Mouse (Mus musculus) NIH3T3 (cell line): ENCODE results near the gene Nt5c.
A peak's percentile ranks its signal among the peaks of the same experiment; 100 is the strongest.
"Not testable (repeated sequence)": the region's sequence is repeated elsewhere in the genome, so short reads cannot be mapped to it uniquely, and the experiment has no call there.

Experiments used
- DNase-seq: peaks from one replicate; pipeline ENCODE4 v3.0.0-alpha.2; 2012; ENCODE audit warnings: low read depth

The Nt5c gene

GRCm38 (mm10) chr11:115491356-115492083 is at the start of gene Nt5c:
TSS of gene Nt5c (minus strand) at chr11:115491862.
- DNase-seq = peak; percentile 87

DNA sequence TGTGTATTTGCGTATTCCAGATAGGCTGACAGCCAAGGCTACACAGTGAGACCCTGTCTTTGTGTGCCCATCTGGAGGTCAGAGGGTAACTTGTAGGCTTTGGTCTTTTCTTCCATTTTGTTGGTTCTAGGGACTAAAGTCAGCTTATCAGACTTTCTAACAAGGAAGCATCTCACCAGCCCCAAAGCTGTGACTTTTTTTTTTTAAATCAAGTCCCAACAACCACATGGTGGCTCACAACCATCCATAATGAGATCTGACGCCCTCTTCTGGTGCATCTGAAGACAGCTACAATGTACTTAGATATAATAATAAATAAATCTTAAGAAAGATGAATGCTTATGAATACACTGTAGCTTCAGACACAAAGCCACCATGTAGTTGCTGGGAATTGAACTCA is 46.4 kb upstream of the Nt5c start:
- no peak for DNase-seq

- DNase-seq = peak; percentile 57
Measured at GRCm38 (mm10) chr11:115536856-115537568, 45.4 kb upstream of the Nt5c start.

DNA sequence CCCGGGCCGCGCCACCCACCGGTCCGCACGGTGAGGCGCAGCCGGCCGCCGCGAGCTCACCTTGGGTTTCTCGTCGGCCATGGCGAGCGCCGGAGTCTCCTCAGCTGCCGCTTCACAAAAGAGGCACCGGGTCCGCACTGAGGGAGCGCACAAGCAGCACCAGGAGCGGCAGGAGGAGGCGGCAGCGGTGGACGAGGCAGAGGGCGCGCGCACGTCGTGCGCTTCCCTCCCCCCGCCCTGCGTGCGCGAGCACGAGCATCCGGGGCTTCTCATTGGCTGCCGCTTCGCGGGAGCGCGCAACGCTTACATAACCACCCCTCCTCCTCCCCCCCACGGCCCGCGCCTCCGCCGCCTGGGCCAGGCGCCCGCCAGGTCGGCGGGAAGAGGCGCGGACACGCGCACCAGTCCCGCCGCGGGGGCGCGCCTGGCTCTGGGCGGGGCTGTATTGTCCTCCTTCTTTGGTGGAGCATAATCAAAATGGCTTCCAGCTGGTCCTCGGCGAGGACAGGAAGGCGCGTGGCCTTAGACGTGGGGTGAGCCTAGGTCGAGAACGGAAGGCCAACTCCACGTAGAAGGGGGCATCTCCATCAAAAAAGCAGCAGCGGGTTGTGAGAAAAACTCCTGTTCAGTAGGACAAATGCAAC is 44.5 kb upstream of the Nt5c start, which contains the start of gene Sumo2:
Gene Sumo2 (minus strand): TSS at position 239 of the 644 bp plus-strand sequence.
- DNase-seq = peak; percentile 99

- DNase-seq = peak; percentile 82
Measured at GRCm38 (mm10) chr11:115535401-115536037, 43.9 kb upstream of the Nt5c start.

DNA sequence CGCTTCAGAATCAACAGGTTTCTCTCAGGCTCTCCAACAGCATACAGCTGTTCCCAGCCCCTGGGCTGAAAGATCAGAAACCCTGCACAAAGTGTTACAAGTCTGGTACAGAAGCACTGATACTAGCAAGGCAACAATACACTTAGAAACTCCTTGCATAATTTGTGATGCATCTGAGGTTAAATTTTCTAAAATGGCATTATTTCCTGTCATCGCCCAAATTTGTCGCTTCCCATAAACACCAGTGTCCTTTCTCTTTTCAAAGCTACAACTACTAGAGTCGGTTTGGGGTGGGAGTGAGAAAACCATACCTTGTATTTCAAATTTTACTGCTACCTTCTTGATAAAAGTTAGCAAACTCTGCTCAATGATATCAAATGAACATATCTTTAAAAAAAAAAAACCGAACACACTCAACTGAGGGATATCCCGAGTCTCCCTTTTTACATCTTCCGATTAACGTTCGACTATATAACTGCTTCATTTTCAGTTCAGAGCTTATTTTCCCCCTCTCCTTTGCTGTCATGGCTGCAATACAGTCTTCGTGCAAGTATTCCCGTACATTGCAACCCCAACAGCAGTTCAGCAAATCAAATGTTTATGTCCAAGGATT is 43.2 kb upstream of the Nt5c start:
- peak; percentile 45 for DNase-seq

- DNase-seq = not testable (repeated sequence)
Measured at GRCm38 (mm10) chr11:115526446-115526845, 34.8 kb upstream of the Nt5c start.

DNA sequence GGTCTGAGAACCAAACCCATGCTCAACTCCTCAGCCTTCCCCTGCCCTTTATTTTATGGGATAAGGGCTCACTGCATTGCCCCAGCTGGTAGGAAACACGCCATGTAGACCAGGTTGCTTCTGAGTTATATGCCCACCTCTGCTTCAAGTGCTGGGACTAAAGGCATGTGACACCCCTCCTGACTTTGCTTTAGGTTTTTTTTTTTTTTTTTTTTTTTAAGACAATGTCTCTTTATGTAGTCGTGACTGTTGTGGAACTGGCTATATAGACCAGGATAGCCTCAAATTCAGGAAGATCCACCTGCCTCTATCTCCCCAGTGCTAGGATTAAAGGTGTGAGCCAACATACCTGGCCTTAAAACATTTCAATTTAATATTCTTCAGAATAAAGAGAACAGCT is 31.0 kb upstream of the Nt5c start:
- no peak for DNase-seq

DNA sequence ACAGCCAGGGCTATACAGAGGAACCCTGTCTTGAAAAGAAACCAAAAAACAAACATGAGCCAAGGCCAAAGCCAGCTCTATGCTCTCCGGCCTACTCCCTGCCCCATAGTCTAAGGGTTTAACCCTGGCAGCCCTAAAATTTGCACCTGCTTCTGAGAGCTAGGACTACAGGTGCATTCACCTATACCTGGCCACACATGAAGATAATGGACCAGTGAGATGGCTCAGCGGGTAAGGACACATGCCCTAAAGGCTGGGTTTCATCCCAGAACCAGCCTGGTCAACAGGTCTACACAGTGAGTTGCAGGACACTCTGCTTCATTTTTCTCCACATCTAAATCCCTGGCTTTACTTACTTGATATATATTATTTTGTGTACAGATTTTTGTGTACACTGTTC is 30.6 kb upstream of the Nt5c start:
- no peak for DNase-seq

DNA sequence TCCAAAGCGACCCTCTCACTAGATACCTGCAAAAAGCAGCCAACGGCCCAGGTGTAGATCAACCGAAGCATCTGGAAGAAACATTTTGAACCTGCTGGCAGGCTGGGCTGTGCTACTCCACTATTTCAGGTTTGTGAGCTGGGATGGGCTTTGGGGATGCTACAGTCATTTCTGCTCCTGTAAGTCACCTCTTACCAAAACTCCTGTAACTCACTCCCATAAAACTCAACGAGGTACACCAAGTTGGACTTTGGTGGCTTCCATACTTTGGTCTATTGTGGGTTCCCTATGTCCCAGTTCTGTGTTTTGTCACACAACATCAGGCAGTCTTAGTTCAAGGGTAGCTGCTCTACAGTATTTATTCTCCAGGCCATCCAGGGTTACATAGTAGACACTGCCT is 29.4 kb upstream of the Nt5c start:
- DNase-seq = no peak

- DNase-seq = no peak
Measured at GRCm38 (mm10) chr11:115520218-115520617, 28.6 kb upstream of the Nt5c start.

DNA sequence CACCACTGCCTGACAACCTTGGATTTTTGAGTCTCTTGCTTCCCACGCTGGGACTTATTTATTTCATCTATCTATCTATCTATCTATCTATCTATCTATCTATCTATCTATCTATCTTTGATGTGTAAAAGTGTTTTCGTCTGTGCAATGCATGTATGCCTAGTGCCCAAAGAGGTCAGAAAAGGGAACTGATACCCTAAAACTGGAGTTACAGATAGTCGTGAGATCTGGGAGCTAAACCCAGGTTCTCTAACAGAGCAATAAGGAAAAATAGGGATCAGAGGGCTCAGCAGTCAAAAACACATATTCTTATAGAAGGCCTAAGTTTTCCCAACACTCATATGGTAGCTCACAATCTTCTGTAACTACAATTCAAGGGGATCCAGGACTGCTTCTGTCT is 27.9 kb upstream of the Nt5c start:
- no peak for DNase-seq

- DNase-seq = no peak
Measured at GRCm38 (mm10) chr11:115518693-115519092, 27.0 kb upstream of the Nt5c start.

DNA sequence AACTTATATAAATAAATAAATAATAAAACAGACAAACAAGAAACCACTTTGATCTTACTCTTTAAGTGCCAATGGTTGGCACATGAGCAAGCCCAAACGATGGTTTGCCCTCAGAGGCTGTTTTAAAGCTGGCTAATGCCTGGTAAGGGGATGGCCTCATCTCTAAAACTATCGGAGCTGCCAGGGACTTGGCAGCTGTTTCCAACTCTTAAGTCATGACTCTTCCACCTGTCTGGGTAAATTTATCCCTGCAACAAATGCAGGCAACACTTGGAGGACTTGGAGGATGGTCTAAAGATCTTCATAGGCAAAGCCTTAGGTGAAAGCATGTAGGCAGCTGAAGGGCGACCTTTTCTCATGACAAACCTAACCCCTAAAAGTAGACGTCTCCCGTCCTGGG is 25.3 kb upstream of the Nt5c start:
- no peak for DNase-seq

DNA sequence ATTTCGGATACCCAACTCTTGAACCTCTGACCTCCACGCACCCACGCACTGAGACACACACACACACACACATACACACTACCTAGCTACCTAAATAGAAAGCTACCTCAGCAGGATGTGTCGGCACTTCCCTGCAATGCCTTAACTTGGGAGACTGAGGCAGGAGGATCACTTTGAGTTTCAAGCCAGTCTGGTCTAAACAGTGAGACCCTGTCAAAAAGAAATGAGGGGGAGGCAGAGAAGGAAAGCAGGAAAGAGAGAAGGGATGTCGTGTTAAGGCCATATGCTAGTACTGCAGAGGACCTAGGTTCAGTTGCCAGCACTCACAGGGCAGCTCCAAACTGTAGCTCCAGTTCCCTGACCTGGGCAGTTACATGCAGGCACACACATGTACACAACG is 23.4 kb upstream of the Nt5c start:
- DNase-seq = no peak

DNA sequence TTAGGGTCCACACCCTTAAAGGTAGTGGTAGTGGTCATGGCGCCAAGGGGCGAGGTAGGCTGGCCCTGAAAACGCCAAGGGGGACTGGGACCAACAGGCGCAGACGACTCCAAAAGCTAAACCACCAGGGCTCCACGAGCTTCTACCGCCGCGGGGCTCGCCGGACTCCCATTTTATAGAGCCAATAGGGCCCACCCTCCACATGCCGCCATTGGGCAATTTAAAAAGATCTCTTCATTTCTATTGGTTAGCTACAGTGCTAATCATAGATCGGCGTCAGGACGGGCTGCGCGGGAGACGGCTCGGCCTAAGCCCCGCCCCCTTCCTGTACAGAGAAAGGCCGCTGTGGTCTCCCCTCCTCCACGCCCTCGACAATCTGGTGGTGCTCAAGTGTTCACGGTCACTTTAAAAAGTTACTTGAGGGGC is 22.6 kb upstream of the Nt5c start, which contains the start of gene Jpt1:
Gene Jpt1 (minus strand): TSS at position 150 of the 426 bp plus-strand sequence.
- peak; percentile 97 for DNase-seq

DNA sequence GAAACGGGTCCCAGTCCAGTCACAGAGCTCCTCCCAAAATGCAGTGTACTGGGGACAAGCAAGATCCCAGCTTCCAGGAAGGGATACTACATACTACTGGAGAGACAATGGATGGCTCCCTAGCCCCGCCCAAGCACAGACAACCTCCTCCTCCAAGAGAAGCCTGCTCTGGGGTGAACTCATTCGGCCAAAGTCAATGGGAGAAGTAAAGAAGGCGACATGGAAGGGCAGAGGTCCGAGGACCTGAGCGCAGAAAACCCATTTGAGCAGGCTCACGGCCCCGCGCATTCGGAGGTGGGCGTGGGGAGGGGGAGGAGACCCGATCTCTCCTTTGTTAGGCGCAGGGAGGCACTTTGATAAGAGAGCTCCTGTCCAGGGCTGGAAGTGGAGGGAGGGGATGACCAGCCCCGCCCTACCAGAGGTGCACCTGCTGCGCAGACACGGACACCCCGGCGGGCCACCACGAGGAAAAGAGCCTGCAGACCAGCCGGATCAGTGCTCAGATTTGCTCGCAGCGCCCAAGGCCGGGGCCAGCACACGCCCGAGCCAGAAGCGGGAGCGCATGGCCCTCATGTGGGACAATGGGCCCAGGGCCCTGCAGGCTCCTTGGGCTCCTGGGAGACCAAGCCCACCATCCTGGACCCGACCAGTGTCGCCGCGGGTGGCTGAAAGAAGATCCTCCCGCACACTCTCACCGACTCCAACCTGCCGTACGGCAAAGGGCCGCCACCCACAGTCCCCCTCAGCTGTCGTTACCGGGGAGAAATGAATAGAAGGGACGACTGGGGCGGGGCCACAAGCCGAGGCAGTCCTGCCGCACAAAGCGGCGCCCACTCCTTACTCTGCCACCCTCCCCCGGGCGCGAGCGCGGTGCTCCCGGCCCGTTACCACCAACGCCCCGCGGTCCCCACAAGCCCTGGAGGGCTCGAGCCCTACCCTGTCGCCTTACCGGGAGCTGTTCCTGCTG is 21.9 kb upstream of the Nt5c start:
- DNase-seq = peak; percentile 43

- peak; percentile 16 for DNase-seq
Measured at GRCm38 (mm10) chr11:115512407-115513183, 20.9 kb upstream of the Nt5c start.

- no peak for DNase-seq
Measured at GRCm38 (mm10) chr11:115512004-115512403, 20.3 kb upstream of the Nt5c start.

DNA sequence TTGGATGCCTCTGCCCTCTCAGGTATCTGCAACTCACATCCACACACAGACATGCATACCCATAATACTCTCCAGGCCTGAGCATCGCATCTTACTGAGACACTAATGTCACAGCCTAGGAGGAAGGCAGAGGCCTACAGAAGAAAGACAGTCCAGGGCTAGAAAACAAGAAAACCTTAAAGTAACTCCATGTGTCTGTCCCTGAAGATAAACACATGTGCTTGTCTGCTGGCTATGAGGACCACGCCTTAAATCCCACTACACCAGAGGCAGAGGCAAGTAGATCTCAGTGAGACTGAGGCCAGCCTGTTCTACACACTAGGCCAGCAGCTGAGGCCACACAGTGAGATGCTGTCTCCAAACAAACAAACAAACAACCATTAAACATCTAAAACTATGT is 19.5 kb upstream of the Nt5c start:
- no peak for DNase-seq
